Mouse (Mus musculus): ENCODE data around the gene Rapgef6. TPM values are rescaled to one million over a fixed set of nuclear protein-coding genes. Genes with fewer than 3 reads are reported as not detected.

The Rapgef6 gene
- polyA plus RNA-seq, 1 experiment from 2014 or later = 27.2 TPM

GRCm38 (mm10) chr11:54521927-54522528 lies 619 bp upstream of the Rapgef6 start:
- Histone ChIP-seq H3K4me1 (replicated peaks; ENCODE audit: control insufficient read depth, insufficient read depth, low read length) (peaks cover 27% of the 10 kb centered on the region), H3K9me3 (ENCODE audit: control insufficient read depth, low read length) (no peaks in the 10 kb centered on the region), H3K27me3 (replicated peaks; ENCODE audit: control insufficient read depth, insufficient read depth, low read length) (no peaks in the 10 kb centered on the region), H3K4me2 (peak overlapping the region; percentile 90), H3K36me3 (ENCODE audit: control insufficient read depth, insufficient read depth, low read length) (no peaks in the 10 kb centered on the region), H3K4me3 (ENCODE audit: low read depth, low read length) (peak overlapping the region; percentile 96), H3K27ac (ENCODE audit: low read depth, low read length) (peak overlapping the region; percentile 99), H3K9ac (ENCODE audit: low read depth, low read length) (peak overlapping the region; percentile 34)
- ATAC-seq (replicated peaks; ENCODE audit: low FRiP score) = no peak
- DNase-seq (ENCODE audit: low spot score) = no peak
- under 1% methylated on average over 18 of the region's 18 CpGs for WGBS

DNA sequence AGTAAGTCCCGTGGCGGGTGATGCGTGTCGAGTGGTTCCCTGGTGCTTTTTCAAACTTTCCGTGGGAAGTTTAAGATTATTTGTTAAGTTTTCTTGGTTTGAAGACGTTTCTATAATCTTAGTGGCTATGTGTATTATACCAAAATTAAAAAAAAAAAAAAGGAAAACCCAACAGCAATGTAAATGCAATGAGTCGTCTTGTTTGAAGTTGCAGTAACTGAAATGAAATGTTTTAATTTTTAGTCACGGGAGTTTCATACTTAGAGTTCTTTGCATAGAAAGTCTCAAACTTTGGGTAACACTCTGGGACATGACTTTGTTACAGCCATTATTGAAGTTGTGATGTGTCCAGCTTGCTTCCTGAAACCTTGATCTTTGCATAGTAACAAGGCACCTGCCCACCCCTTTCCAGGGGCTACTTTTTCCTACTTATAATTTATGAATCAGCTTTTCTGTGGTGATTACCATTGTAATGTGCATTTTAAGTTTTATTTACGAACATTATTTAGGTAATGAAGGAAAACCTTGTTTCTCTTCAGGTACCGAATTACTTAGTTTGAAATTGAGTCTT lies 869 bp downstream of the Rapgef6 start:
- Histone ChIP-seq H3K27me3 (replicated peaks; ENCODE audit: control insufficient read depth, insufficient read depth, low read length) (no peaks in the 10 kb centered on the region), H3K36me3 (ENCODE audit: control insufficient read depth, insufficient read depth, low read length) (no peaks in the 10 kb centered on the region), H3K4me3 (ENCODE audit: low read depth, low read length) (peak overlapping the region; percentile 96), H3K4me2 (peak overlapping the region; percentile 61), H3K4me1 (replicated peaks; ENCODE audit: control insufficient read depth, insufficient read depth, low read length) (peaks cover 27% of the 10 kb centered on the region), H3K9ac (ENCODE audit: low read depth, low read length) (peak overlapping the region; percentile 96), H3K9me3 (ENCODE audit: control insufficient read depth, low read length) (no peaks in the 10 kb centered on the region), H3K27ac (ENCODE audit: low read depth, low read length) (peak overlapping the region; percentile 99)
- 11% methylated on average over 10 of the region's 10 CpGs for WGBS
- DNase-seq (ENCODE audit: low spot score) (no peak), ATAC-seq (replicated peaks; ENCODE audit: low FRiP score) (no peak)

GRCm38 (mm10) chr11:54528002-54528401 lies 5.4 kb downstream of the Rapgef6 start:
- ATAC-seq (replicated peaks; ENCODE audit: low FRiP score) = no peak
- H3K4me2 ChIP-seq = no peak overlapping the region
- no peak overlapping the region for H3K9ac ChIP-seq (ENCODE audit: low read depth, low read length)
- peaks cover 26% of the 10 kb centered on the region for H3K4me1 ChIP-seq (replicated peaks; ENCODE audit: control insufficient read depth, insufficient read depth, low read length)
- no peaks in the 10 kb centered on the region for H3K9me3 ChIP-seq (ENCODE audit: control insufficient read depth, low read length)
- H3K27me3 ChIP-seq (replicated peaks; ENCODE audit: control insufficient read depth, insufficient read depth, low read length) = no peaks in the 10 kb centered on the region
- no peaks in the 10 kb centered on the region for H3K36me3 ChIP-seq (ENCODE audit: control insufficient read depth, insufficient read depth, low read length)
- no peak overlapping the region for H3K4me3 ChIP-seq (ENCODE audit: low read depth, low read length)
- no peak for DNase-seq (ENCODE audit: low spot score)
- 47% methylated on average over 2 of the region's 2 CpGs for WGBS
- no peak overlapping the region for H3K27ac ChIP-seq (ENCODE audit: low read depth, low read length)

DNA sequence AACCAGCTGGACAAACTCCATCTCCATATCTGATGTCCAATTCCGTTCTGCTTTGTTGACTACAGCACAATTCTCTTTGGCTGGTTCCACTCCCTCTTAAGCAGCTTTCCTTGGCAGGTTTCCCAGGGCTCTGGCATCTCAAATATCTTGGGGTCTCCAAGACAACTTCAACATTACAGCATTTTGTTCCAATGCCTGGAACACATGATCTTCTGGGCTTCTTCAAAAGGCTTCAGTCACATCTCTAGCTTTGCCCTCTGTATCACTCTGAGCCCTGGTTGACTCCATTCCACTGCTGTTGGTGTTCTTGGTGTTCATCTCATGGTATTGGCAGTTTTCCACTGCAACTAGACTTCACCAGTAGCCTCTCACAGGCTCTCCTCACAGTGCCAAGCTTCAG lies 7.7 kb downstream of the Rapgef6 start:
- no peak for ATAC-seq (replicated peaks; ENCODE audit: low FRiP score)
- Histone ChIP-seq H3K27ac (ENCODE audit: low read depth, low read length) (no peak overlapping the region), H3K4me1 (replicated peaks; ENCODE audit: control insufficient read depth, insufficient read depth, low read length) (peaks cover 17% of the 10 kb centered on the region)

GRCm38 (mm10) chr11:54530916-54531315 lies 8.3 kb downstream of the Rapgef6 start:
- Histone ChIP-seq H3K4me2 (no peak overlapping the region), H3K9ac (ENCODE audit: low read depth, low read length) (no peak overlapping the region), H3K27ac (ENCODE audit: low read depth, low read length) (no peak overlapping the region), H3K4me1 (replicated peaks; ENCODE audit: control insufficient read depth, insufficient read depth, low read length) (peaks cover 17% of the 10 kb centered on the region), H3K4me3 (ENCODE audit: low read depth, low read length) (no peak overlapping the region), H3K27me3 (replicated peaks; ENCODE audit: control insufficient read depth, insufficient read depth, low read length) (no peaks in the 10 kb centered on the region), H3K9me3 (ENCODE audit: control insufficient read depth, low read length) (no peaks in the 10 kb centered on the region), H3K36me3 (ENCODE audit: control insufficient read depth, insufficient read depth, low read length) (no peaks in the 10 kb centered on the region)
- 68% methylated on average over 1 of the region's 1 CpGs for WGBS
- DNase-seq (ENCODE audit: low spot score) (no peak), ATAC-seq (replicated peaks; ENCODE audit: low FRiP score) (no peak)

More for the DNA sequence above, 7.7 kb downstream of the Rapgef6 start:
- H3K36me3 ChIP-seq (ENCODE audit: control insufficient read depth, insufficient read depth, low read length) = no peaks in the 10 kb centered on the region
- H3K27me3 ChIP-seq (replicated peaks; ENCODE audit: control insufficient read depth, insufficient read depth, low read length) = no peaks in the 10 kb centered on the region
- no peak for DNase-seq (ENCODE audit: low spot score)
- 79% methylated on average over 1 of the region's 1 CpGs for WGBS
- H3K4me3 ChIP-seq (ENCODE audit: low read depth, low read length) = no peak overlapping the region
- H3K4me2 ChIP-seq = no peak overlapping the region
- H3K9me3 ChIP-seq (ENCODE audit: control insufficient read depth, low read length) = no peaks in the 10 kb centered on the region
- no peak overlapping the region for H3K9ac ChIP-seq (ENCODE audit: low read depth, low read length)

DNA sequence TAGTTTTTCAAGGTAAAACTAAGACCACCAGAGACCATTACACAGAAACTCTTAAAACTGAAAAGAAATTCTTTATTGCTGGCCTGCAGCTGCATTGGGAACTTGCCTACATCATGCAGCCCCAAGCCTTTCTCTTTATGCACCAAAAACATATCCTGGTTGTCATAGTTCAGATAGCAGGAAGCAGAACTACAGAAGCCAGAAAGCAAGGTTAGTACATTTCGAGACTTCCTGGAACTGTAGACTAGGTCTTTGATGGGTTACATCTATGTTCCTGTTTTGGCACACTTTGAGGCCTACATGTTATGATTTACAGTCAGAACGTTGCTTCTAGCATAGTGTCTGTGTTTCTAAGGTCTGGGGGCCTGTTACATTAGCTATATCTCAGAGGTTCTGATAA lies 11.2 kb downstream of the Rapgef6 start:
- ATAC-seq (replicated peaks; ENCODE audit: low FRiP score) = no peak
- 63% methylated on average over 2 of the region's 2 CpGs for WGBS

GRCm38 (mm10) chr11:54534871-54535270 lies 12.2 kb downstream of the Rapgef6 start:
- Histone ChIP-seq H3K4me1 (replicated peaks; ENCODE audit: control insufficient read depth, insufficient read depth, low read length) (peaks cover 9% of the 10 kb centered on the region), H3K27me3 (replicated peaks; ENCODE audit: control insufficient read depth, insufficient read depth, low read length) (no peaks in the 10 kb centered on the region), H3K4me3 (ENCODE audit: low read depth, low read length) (no peak overlapping the region), H3K9ac (ENCODE audit: low read depth, low read length) (no peak overlapping the region), H3K27ac (ENCODE audit: low read depth, low read length) (no peak overlapping the region), H3K9me3 (ENCODE audit: control insufficient read depth, low read length) (no peaks in the 10 kb centered on the region), H3K4me2 (no peak overlapping the region), H3K36me3 (ENCODE audit: control insufficient read depth, insufficient read depth, low read length) (no peaks in the 10 kb centered on the region)
- ATAC-seq (replicated peaks; ENCODE audit: low FRiP score) (peak; percentile 57), DNase-seq (ENCODE audit: low spot score) (peak; percentile 43)
- 46% methylated on average over 6 of the region's 6 CpGs for WGBS

More for the DNA sequence above, 11.2 kb downstream of the Rapgef6 start:
- Histone ChIP-seq H3K27me3 (replicated peaks; ENCODE audit: control insufficient read depth, insufficient read depth, low read length) (no peaks in the 10 kb centered on the region), H3K4me2 (no peak overlapping the region), H3K4me1 (replicated peaks; ENCODE audit: control insufficient read depth, insufficient read depth, low read length) (peaks cover 9% of the 10 kb centered on the region), H3K9ac (ENCODE audit: low read depth, low read length) (no peak overlapping the region), H3K9me3 (ENCODE audit: control insufficient read depth, low read length) (no peaks in the 10 kb centered on the region), H3K27ac (ENCODE audit: low read depth, low read length) (no peak overlapping the region), H3K4me3 (ENCODE audit: low read depth, low read length) (no peak overlapping the region), H3K36me3 (ENCODE audit: control insufficient read depth, insufficient read depth, low read length) (no peaks in the 10 kb centered on the region)
- no peak for DNase-seq (ENCODE audit: low spot score)

DNA sequence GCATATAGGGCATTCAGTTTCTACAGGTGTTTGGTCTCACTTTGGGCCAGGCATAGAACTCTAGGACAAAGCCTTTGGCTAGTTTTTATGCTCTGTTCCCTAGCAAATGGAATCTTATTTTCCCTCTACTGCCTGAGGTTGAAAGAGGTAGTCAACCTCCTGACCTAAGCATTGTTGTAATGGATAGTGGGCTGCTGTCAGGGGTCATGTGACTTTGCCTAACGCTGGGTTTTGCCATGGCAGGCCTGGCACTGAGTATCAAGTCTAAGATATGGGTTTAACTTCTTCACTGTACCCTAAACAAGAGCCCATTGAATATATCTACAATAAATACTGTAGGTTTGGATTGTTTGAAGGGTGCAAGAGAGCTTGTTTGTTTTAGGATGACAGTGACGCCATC lies 16.4 kb downstream of the Rapgef6 start:
- DNase-seq (ENCODE audit: low spot score) (no peak), ATAC-seq (replicated peaks; ENCODE audit: low FRiP score) (no peak)
- H3K4me3 ChIP-seq (ENCODE audit: low read depth, low read length) = no peak overlapping the region
- H3K27ac ChIP-seq (ENCODE audit: low read depth, low read length) = no peak overlapping the region
- no peaks in the 10 kb centered on the region for H3K9me3 ChIP-seq (ENCODE audit: control insufficient read depth, low read length)
- H3K4me1 ChIP-seq (replicated peaks; ENCODE audit: control insufficient read depth, insufficient read depth, low read length) = peaks cover 13% of the 10 kb centered on the region
- no peak overlapping the region for H3K4me2 ChIP-seq
- 68% methylated on average over 2 of the region's 2 CpGs for WGBS
- no peaks in the 10 kb centered on the region for H3K27me3 ChIP-seq (replicated peaks; ENCODE audit: control insufficient read depth, insufficient read depth, low read length)
- H3K9ac ChIP-seq (ENCODE audit: low read depth, low read length) = no peak overlapping the region
- no peaks in the 10 kb centered on the region for H3K36me3 ChIP-seq (ENCODE audit: control insufficient read depth, insufficient read depth, low read length)

DNA sequence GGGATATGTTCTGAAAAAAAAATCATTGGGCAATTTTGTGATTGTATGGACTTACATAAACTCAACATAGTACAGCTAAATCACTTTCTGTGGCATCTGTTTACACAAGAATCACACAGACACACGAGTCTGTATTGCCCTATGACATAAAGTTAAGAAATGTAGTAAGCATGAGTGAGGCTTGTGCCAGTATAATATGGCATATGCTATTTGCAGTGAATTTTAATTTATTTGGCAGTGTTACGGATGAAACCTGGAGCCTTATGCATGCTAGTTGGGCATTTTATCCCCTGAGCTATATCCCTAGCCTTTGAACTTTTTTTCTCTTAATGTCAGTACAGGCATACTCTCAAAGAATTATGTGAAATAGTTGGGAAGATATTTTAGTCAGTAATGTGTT lies 16.8 kb downstream of the Rapgef6 start:
- Histone ChIP-seq H3K27me3 (replicated peaks; ENCODE audit: control insufficient read depth, insufficient read depth, low read length) (no peaks in the 10 kb centered on the region), H3K4me1 (replicated peaks; ENCODE audit: control insufficient read depth, insufficient read depth, low read length) (peaks cover 13% of the 10 kb centered on the region)
- WGBS = 83% methylated on average over 2 of the region's 2 CpGs

More for the DNA sequence above, 16.8 kb downstream of the Rapgef6 start:
- no peaks in the 10 kb centered on the region for H3K36me3 ChIP-seq (ENCODE audit: control insufficient read depth, insufficient read depth, low read length)
- H3K4me3 ChIP-seq (ENCODE audit: low read depth, low read length) = no peak overlapping the region
- no peak overlapping the region for H3K9ac ChIP-seq (ENCODE audit: low read depth, low read length)
- H3K4me2 ChIP-seq = no peak overlapping the region
- H3K9me3 ChIP-seq (ENCODE audit: control insufficient read depth, low read length) = no peaks in the 10 kb centered on the region
- ATAC-seq (replicated peaks; ENCODE audit: low FRiP score) = no peak
- H3K27ac ChIP-seq (ENCODE audit: low read depth, low read length) = no peak overlapping the region
- no peak for DNase-seq (ENCODE audit: low spot score)
